Mouse (Mus musculus) 416B (cell line): ENCODE results near the gene Podxl2.

Experiments
- DNase-seq: peaks from one replicate; pipeline ENCODE4 v3.0.0; 2011; ENCODE audit warnings: low read depth

Podxl2 gene

GRCm38 (mm10) chr6:88843781-88844725, 30.8 kb downstream of the Podxl2 start:
- no peak for DNase-seq

- DNase-seq, result no peak
Observed at GRCm38 (mm10) chr6:88843241-88843640, 31.6 kb downstream of the Podxl2 start.

- no peak for DNase-seq
Observed at GRCm38 (mm10) chr6:88842731-88843151, 32.1 kb downstream of the Podxl2 start.

GRCm38 (mm10) chr6:88841781-88842689, 32.8 kb downstream of the Podxl2 start, which contains the start of gene Abtb1:
Abtb1 (minus strand) TSS chr6:88841984.
- DNase-seq, result peak; percentile 100

- DNase-seq, result no peak
Observed at GRCm38 (mm10) chr6:88841514-88841780, 33.4 kb downstream of the Podxl2 start.

GRCm38 (mm10) chr6:88840791-88841513, 33.9 kb downstream of the Podxl2 start:
- no peak for DNase-seq

GRCm38 (mm10) chr6:88840211-88840610, 34.6 kb downstream of the Podxl2 start:
- no peak for DNase-seq

- no peak for DNase-seq
Observed at GRCm38 (mm10) chr6:88839135-88839970, 35.5 kb downstream of the Podxl2 start.

GRCm38 (mm10) chr6:88838613-88839012, 36.2 kb downstream of the Podxl2 start:
- no peak for DNase-seq

- no peak for DNase-seq
Observed at GRCm38 (mm10) chr6:88837999-88838398, 36.8 kb downstream of the Podxl2 start.

- DNase-seq, result no peak
Observed at GRCm38 (mm10) chr6:88836178-88836819, 38.5 kb downstream of the Podxl2 start.

GRCm38 (mm10) chr6:88835047-88835446, 39.8 kb downstream of the Podxl2 start:
- DNase-seq, result peak; percentile 87

- peak; percentile 40 for DNase-seq
Observed at GRCm38 (mm10) chr6:88833340-88834140, 41.3 kb downstream of the Podxl2 start.

- peak; percentile 77 for DNase-seq
Observed at GRCm38 (mm10) chr6:88832663-88833062, 42.2 kb downstream of the Podxl2 start.

- peak; percentile 89 for DNase-seq
Observed at GRCm38 (mm10) chr6:88831456-88831855, 43.4 kb downstream of the Podxl2 start.

GRCm38 (mm10) chr6:88830112-88830702, 44.6 kb downstream of the Podxl2 start:
- DNase-seq, result no peak

- DNase-seq, result no peak
Observed at GRCm38 (mm10) chr6:88829579-88829978, 45.3 kb downstream of the Podxl2 start.

- DNase-seq, result no peak
Observed at GRCm38 (mm10) chr6:88828206-88829009, 46.4 kb downstream of the Podxl2 start.
